Mouse (Mus musculus) heart, embryonic 12.5 days (tissue): ENCODE results near the gene Olfr1201. TPM values are rescaled to one million over a fixed set of nuclear protein-coding genes. Genes with fewer than 3 reads are reported as not detected.

Experiments used
- ATAC-seq: fragments of 200-750 bp; cut with Nextera tagmentation; 2 replicates; pipeline ENCODE4 v1.8.0; 2017; ENCODE audit warnings: moderate TSS enrichment, moderate library complexity; ENCODE audit not compliant: insufficient number of reproducible peaks, low FRiP score
- H3K27ac ChIP-seq: fragments of 300-500 bp; sonication (generic); 2 replicates; pipeline ENCODE4 v1.5.1; 2016; ENCODE audit warnings: mild to moderate bottlenecking, moderate library complexity; ENCODE audit not compliant: poor library complexity, severe bottlenecking
- H3K27me3 ChIP-seq: fragments of 300-500 bp; sonication (generic); replicated peaks from 2 replicates; pipeline ENCODE4 v1.6.1; 2016; ENCODE audit warnings: mild to moderate bottlenecking, moderate library complexity
- H3K36me3 ChIP-seq: fragments of 300-500 bp; sonication (generic); 2 replicates; pipeline ENCODE4 v1.6.1; 2016; ENCODE audit warnings: mild to moderate bottlenecking, moderate library complexity
- H3K4me1 ChIP-seq: fragments of 300-500 bp; sonication (generic); replicated peaks from 2 replicates; pipeline ENCODE4 v1.6.1; 2016; ENCODE audit warnings: mild to moderate bottlenecking
- H3K4me2 ChIP-seq: fragments of 300-500 bp; sonication (generic); 2 replicates; pipeline ENCODE4 v1.6.1; 2016; ENCODE audit warnings: mild to moderate bottlenecking, moderate library complexity
- H3K4me3 ChIP-seq: fragments of 300-500 bp; sonication (generic); 2 replicates; pipeline ENCODE4 v1.5.1; 2016; ENCODE audit warnings: mild to moderate bottlenecking
- H3K9ac ChIP-seq: fragments of 300-500 bp; sonication (generic); 2 replicates; pipeline ENCODE4 v1.6.1; 2016; ENCODE audit warnings: mild to moderate bottlenecking, moderate library complexity
- H3K9me3 ChIP-seq: fragments of 300-500 bp; sonication (generic); replicated peaks from 2 replicates; pipeline ENCODE4 v1.6.1; 2016; ENCODE audit warnings: mild to moderate bottlenecking, moderate library complexity
- WGBS: fragments of 180-500 bp; shearing (Covaris S2); methylation state at CpG from one replicate; pipeline ENCODE4 v1.1.7; 2016; 5-methylcytosine and 5-hydroxymethylcytosine counted together
- polyA plus RNA-seq: library from polyadenylated mRNA; unstranded; fragments of >200 nt; fragmentation: Nextera tagmentation; extraction: Ambion mirVana; gene quantifications from 2 replicates; pipeline ENCODE4 v1.2.1, GENCODE M21; 2016

Olfr1201 gene
- polyA plus RNA-seq: not detected in 2 replicates

GRCm38 (mm10) chr2:88792736-88793135 is at the start of gene Olfr1201:
Gene Olfr1201 (plus strand): TSS chr2:88793036.
- no peak within 1 kb of the TSS for H3K9ac ChIP-seq
- ATAC-seq: no peak
- H3K4me2 ChIP-seq: no peak within 1 kb of the TSS

DNA sequence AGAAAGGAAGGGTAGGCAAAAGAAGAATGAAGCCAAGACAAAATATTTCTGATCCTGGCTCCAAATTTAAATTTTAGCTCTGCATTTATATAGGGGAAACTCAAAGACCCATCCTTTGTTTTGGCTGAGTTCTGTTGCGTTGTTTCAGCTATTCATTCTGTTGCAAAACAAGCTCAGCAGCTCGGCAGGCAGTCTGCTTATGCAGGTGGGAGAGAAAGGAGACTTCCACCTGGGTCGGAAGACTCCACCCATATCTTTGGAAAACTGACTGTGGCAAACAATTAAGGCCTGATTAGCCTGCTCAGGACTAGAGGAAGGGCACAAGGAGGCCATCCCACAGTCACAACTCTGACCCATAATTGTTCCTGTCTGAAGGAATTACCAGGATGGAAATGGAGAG is 49.5 kb upstream of the Olfr1201 start:
- H3K4me2 ChIP-seq: no peak overlapping the region
- no peak overlapping the region for H3K27ac ChIP-seq
- H3K36me3 ChIP-seq: no peaks in the 10 kb centered on the region
- WGBS: 73% methylated on average over 3 of the region's 3 CpGs
- no peak overlapping the region for H3K9ac ChIP-seq
- ATAC-seq: no peak
- no peaks in the 10 kb centered on the region for H3K4me1 ChIP-seq
- H3K4me3 ChIP-seq: no peak overlapping the region
- H3K27me3 ChIP-seq: no peaks in the 10 kb centered on the region
- H3K9me3 ChIP-seq: no peaks in the 10 kb centered on the region; the same call in 1 of the 2 replicates

More at GRCm38 (mm10) chr2:88792736-88793135, at the start of gene Olfr1201:
- Histone ChIP-seq H3K27ac (no peak within 1 kb of the TSS), H3K9me3 (0 out of 2 replicates have a peak, but pooled peaks cover 9% of the 10 kb centered on the region), H3K36me3 (no peaks in the 10 kb centered on the region), H3K27me3 (no peaks in the 10 kb centered on the region), H3K4me1 (no peaks in the 10 kb centered on the region), H3K4me3 (no peak within 1 kb of the TSS)
- WGBS: 79% methylated on average over 6 of the region's 6 CpGs

- Histone ChIP-seq H3K27me3 (no peaks in the 10 kb centered on the region), H3K4me2 (no peak within 1 kb of the TSS), H3K4me1 (no peaks in the 10 kb centered on the region), H3K9me3 (no peaks in the 10 kb centered on the region), H3K9ac (no peak within 1 kb of the TSS), H3K36me3 (no peaks in the 10 kb centered on the region), H3K27ac (no peak within 1 kb of the TSS), H3K4me3 (no peak within 1 kb of the TSS)
- no peak for ATAC-seq
- WGBS: 94% methylated on average over 2 of the region's 2 CpGs
These were observed 41.6 kb upstream of the Olfr1201 start, which contains the start of gene Olfr1198 for GRCm38 (mm10) chr2:88751270-88751669. Gene Olfr1198 (minus strand): TSS chr2:88751370.

GRCm38 (mm10) chr2:88760369-88760768 is 32.5 kb upstream of the Olfr1201 start, which contains the start of gene Olfr1199:
Gene Olfr1199 (minus strand): TSS chr2:88760469.
- H3K9me3 ChIP-seq: 0 out of 2 replicates have a peak, but pooled peaks cover 7% of the 10 kb centered on the region
- no peak for ATAC-seq
- no peak within 1 kb of the TSS for H3K27ac ChIP-seq
- H3K4me3 ChIP-seq: no peak within 1 kb of the TSS
- H3K4me1 ChIP-seq: no peaks in the 10 kb centered on the region
- no peaks in the 10 kb centered on the region for H3K36me3 ChIP-seq
- H3K4me2 ChIP-seq: no peak within 1 kb of the TSS
- no peaks in the 10 kb centered on the region for H3K27me3 ChIP-seq
- H3K9ac ChIP-seq: no peak within 1 kb of the TSS
- WGBS: 76% methylated on average over 2 of the region's 2 CpGs

- no peak within 1 kb of the TSS for H3K4me2 ChIP-seq
- no peaks in the 10 kb centered on the region for H3K9me3 ChIP-seq
- H3K9ac ChIP-seq: no peak within 1 kb of the TSS
- H3K27ac ChIP-seq: no peak within 1 kb of the TSS
- ATAC-seq: no peak
- H3K27me3 ChIP-seq: no peaks in the 10 kb centered on the region
- H3K36me3 ChIP-seq: no peaks in the 10 kb centered on the region
- no peak within 1 kb of the TSS for H3K4me3 ChIP-seq
- no peaks in the 10 kb centered on the region for H3K4me1 ChIP-seq
- WGBS: 69% methylated on average over 2 of the region's 2 CpGs
These were observed 22.4 kb upstream of the Olfr1201 start, which contains the start of gene Olfr1200 for GRCm38 (mm10) chr2:88770388-88770787. Gene Olfr1200 (minus strand): TSS chr2:88770488.

DNA sequence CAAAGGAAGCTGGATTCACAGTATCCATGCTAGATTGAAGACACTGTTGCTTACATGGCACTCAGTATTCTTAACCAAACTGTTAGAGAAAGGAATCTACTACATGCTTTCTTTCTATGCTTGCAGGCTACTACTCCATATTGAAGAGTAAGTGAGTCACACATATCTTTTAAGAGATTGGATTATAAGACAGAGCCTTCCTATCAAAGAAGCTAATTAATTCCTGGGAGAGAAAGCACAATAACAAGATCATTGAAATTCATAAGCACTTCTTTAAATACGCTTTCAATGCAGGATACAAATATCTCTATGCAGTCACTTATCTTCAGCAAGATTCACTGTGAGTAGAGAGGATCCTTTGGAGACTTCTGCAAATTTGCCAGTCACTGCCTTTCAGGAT is 21.4 kb downstream of the Olfr1201 start, which contains the start of gene Olfr1202:
Olfr1202 (plus strand) TSS at position 301 of the 400 bp plus-strand sequence.
- no peaks in the 10 kb centered on the region for H3K4me1 ChIP-seq
- WGBS: 78% methylated on average over 1 of the region's 1 CpGs
- H3K4me3 ChIP-seq: no peak within 1 kb of the TSS
- H3K36me3 ChIP-seq: no peaks in the 10 kb centered on the region
- H3K9me3 ChIP-seq: no peaks in the 10 kb centered on the region
- no peak within 1 kb of the TSS for H3K4me2 ChIP-seq
- no peak for ATAC-seq
- no peak within 1 kb of the TSS for H3K9ac ChIP-seq
- no peak within 1 kb of the TSS for H3K27ac ChIP-seq
- no peaks in the 10 kb centered on the region for H3K27me3 ChIP-seq

- WGBS: 73% methylated on average over 2 of the region's 2 CpGs
These were observed 36.6 kb downstream of the Olfr1201 start, which contains the start of gene Olfr1205 for GRCm38 (mm10) chr2:88829437-88829836. Gene Olfr1205 (plus strand): TSS chr2:88829737.

GRCm38 (mm10) chr2:88838477-88838876 is 45.6 kb downstream of the Olfr1201 start:
- H3K27me3 ChIP-seq: no peaks in the 10 kb centered on the region
- H3K4me1 ChIP-seq: no peaks in the 10 kb centered on the region
- no peak overlapping the region for H3K9ac ChIP-seq
- H3K4me3 ChIP-seq: no peak overlapping the region
- 69% methylated on average over 2 of the region's 2 CpGs for WGBS
- no peak overlapping the region for H3K4me2 ChIP-seq
- no peak overlapping the region for H3K27ac ChIP-seq
- H3K36me3 ChIP-seq: no peaks in the 10 kb centered on the region
- no peak for ATAC-seq
- no peaks in the 10 kb centered on the region for H3K9me3 ChIP-seq

More at GRCm38 (mm10) chr2:88829437-88829836, 36.6 kb downstream of the Olfr1201 start, which contains the start of gene Olfr1205:
- Histone ChIP-seq H3K4me1 (no peaks in the 10 kb centered on the region), H3K27ac (no peak within 1 kb of the TSS), H3K36me3 (no peaks in the 10 kb centered on the region), H3K4me3 (no peak within 1 kb of the TSS), H3K9me3 (0 out of 2 replicates have a peak, but pooled peaks cover 4% of the 10 kb centered on the region), H3K27me3 (no peaks in the 10 kb centered on the region), H3K9ac (no peak within 1 kb of the TSS), H3K4me2 (no peak within 1 kb of the TSS)
- ATAC-seq: no peak

Other genes with a start within 250 kb of the Olfr1201 start
- gene Olfr1188, start 236.1 kb upstream of the Olfr1201 start, polyA plus RNA-seq: not detected in 2 replicates
- not detected in 2 replicates for gene Olfr1189, start 206.6 kb upstream of the Olfr1201 start, polyA plus RNA-seq
- gene Olfr1191-ps1, start 152.5 kb upstream of the Olfr1201 start, polyA plus RNA-seq: not detected in 2 replicates
- gene Olfr1192-ps1, start 144.5 kb upstream of the Olfr1201 start, polyA plus RNA-seq: not detected in 2 replicates
- not detected in 2 replicates for gene Olfr1193, start 117.4 kb upstream of the Olfr1201 start, polyA plus RNA-seq
- gene Olfr1195, start 103.8 kb upstream of the Olfr1201 start, polyA plus RNA-seq: not detected in 2 replicates
- not detected in 2 replicates for gene Olfr1196, start 88.4 kb upstream of the Olfr1201 start, polyA plus RNA-seq
- not detected in 2 replicates for gene Olfr1197, start 60.7 kb upstream of the Olfr1201 start, polyA plus RNA-seq
- not detected in 2 replicates for gene Olfr1198, start 41.7 kb upstream of the Olfr1201 start, polyA plus RNA-seq
- not detected in 2 replicates for gene Olfr1199, start 32.6 kb upstream of the Olfr1201 start, polyA plus RNA-seq
- gene Olfr1200, start 22.5 kb upstream of the Olfr1201 start, polyA plus RNA-seq: not detected in 2 replicates
- gene Olfr1202, start 21.5 kb downstream of the Olfr1201 start, polyA plus RNA-seq: not detected in 2 replicates
- not detected in 2 replicates for gene Olfr1205, start 36.7 kb downstream of the Olfr1201 start, polyA plus RNA-seq
- gene Olfr1204, start 56.3 kb downstream of the Olfr1201 start, polyA plus RNA-seq: not detected in 2 replicates
- not detected in 2 replicates for gene Olfr1206, start 70.2 kb downstream of the Olfr1201 start, polyA plus RNA-seq
- not detected in 2 replicates for gene Olfr1208, start 109.3 kb downstream of the Olfr1201 start, polyA plus RNA-seq
- not detected in 2 replicates for gene Olfr1209, start 122.1 kb downstream of the Olfr1201 start, polyA plus RNA-seq
- not detected in 2 replicates for gene Olfr1211, start 145.1 kb downstream of the Olfr1201 start, polyA plus RNA-seq
- gene Olfr1212, start 160.9 kb downstream of the Olfr1201 start, polyA plus RNA-seq: not detected in 2 replicates
- gene Gm13762, start 187.2 kb downstream of the Olfr1201 start, polyA plus RNA-seq: not detected in 2 replicates
- gene Olfr1214, start 199.6 kb downstream of the Olfr1201 start, polyA plus RNA-seq: not detected in 2 replicates
- gene Olfr1215, start 213.9 kb downstream of the Olfr1201 start, polyA plus RNA-seq: not detected in 2 replicates
- not detected in 2 replicates for gene Olfr1216, start 225.3 kb downstream of the Olfr1201 start, polyA plus RNA-seq
- gene Olfr1217, start 239.0 kb downstream of the Olfr1201 start, polyA plus RNA-seq: not detected in 2 replicates